Mouse (Mus musculus) adrenal gland, postnatal 10 days (tissue): Measurements from ENCODE around the gene Gm9573. TPM values are rescaled to one million over a fixed set of nuclear protein-coding genes. Genes with fewer than 3 reads are reported as not detected.
A peak's percentile ranks its signal among the peaks of the same experiment; 100 is the strongest.

Experiments
- DNase-seq: peaks from one replicate; pipeline ENCODE4 v3.0.0; 2021; ENCODE audit warnings: mixed read lengths
- total RNA-seq, 2 experiments: library from RNA; stranded (reverse); gene quantifications; 2 replicates each; pipeline ENCODE4 v1.2.3; 2021

Gene Gm9573
- total RNA-seq, 2 experiments from 2014 or later: not detected

GRCm38 (mm10) chr17:35594456-35594855 is 32.0 kb downstream of the Gm9573 start:
- DNase-seq: no peak

- no peak for DNase-seq
Observed at GRCm38 (mm10) chr17:35593786-35594185, 32.7 kb downstream of the Gm9573 start.

GRCm38 (mm10) chr17:35592131-35592530 is 34.3 kb downstream of the Gm9573 start:
- DNase-seq: no peak

GRCm38 (mm10) chr17:35591731-35592130 is 34.7 kb downstream of the Gm9573 start:
- no peak for DNase-seq

GRCm38 (mm10) chr17:35591219-35591578 is 35.2 kb downstream of the Gm9573 start:
- no peak for DNase-seq

- peak; percentile 87 for DNase-seq
Observed at GRCm38 (mm10) chr17:35590410-35591218, 35.8 kb downstream of the Gm9573 start.

- DNase-seq: no peak
Observed at GRCm38 (mm10) chr17:35588387-35588786, 38.0 kb downstream of the Gm9573 start.

- no peak for DNase-seq
Observed at GRCm38 (mm10) chr17:35587291-35587690, 39.1 kb downstream of the Gm9573 start.

GRCm38 (mm10) chr17:35584330-35584937 is 42.0 kb downstream of the Gm9573 start:
- DNase-seq: peak; percentile 86

- no peak for DNase-seq
Observed at GRCm38 (mm10) chr17:35582900-35583299, 43.5 kb downstream of the Gm9573 start.

GRCm38 (mm10) chr17:35578211-35578610 is 48.2 kb downstream of the Gm9573 start:
- DNase-seq: peak; percentile 83

GRCm38 (mm10) chr17:35571477-35571876 is 55.0 kb downstream of the Gm9573 start:
- no peak for DNase-seq

GRCm38 (mm10) chr17:35570836-35571235 is 55.6 kb downstream of the Gm9573 start:
- no peak for DNase-seq

- DNase-seq: no peak
Observed at GRCm38 (mm10) chr17:35569091-35569944, 57.1 kb downstream of the Gm9573 start.

Other genes starting within 250 kb of the Gm9573 start
- gene H2-Q4, start 247.0 kb downstream of the Gm9573 start, total RNA-seq: 10 to 100 TPM; 18.5 to 22.0 TPM
- gene H2-Q6, start 201.8 kb downstream of the Gm9573 start, total RNA-seq: 1 to 10 TPM; 3.2 to 4.6 TPM
- gene H2-Q7, start 187.5 kb downstream of the Gm9573 start, total RNA-seq: 1 to 10 TPM; 5.1 to 5.2 TPM
- 100 to 1,000 TPM in 1 of 2 experiments, 10 to 100 TPM in 1; 41.1 to 106 TPM for gene H2-Q10, start 156.5 kb downstream of the Gm9573 start, total RNA-seq
- gene Pou5f1, start 120.6 kb downstream of the Gm9573 start, total RNA-seq: under 1 TPM; 0.18 to 0.64 TPM
- 10 to 100 TPM; 20.3 to 25.1 TPM for gene Tcf19, start 109.8 kb downstream of the Gm9573 start, total RNA-seq
- 10 to 100 TPM in 1 of 2 experiments, 1 to 10 TPM in 1; 9.9 to 15.8 TPM for gene Cchcr1, start 109.5 kb downstream of the Gm9573 start, total RNA-seq
- not detected for gene Psors1c2, start 93.4 kb downstream of the Gm9573 start, total RNA-seq
- gene Cdsn, start 74.5 kb downstream of the Gm9573 start, total RNA-seq: under 1 TPM; 0.24 to 0.30 TPM
- gene 2300002M23Rik, start 59.2 kb downstream of the Gm9573 start, total RNA-seq: not detected
- gene Sfta2, start 25.1 kb downstream of the Gm9573 start, total RNA-seq: not detected
- gene Mucl3, start 17.1 kb upstream of the Gm9573 start, total RNA-seq: not detected
- gene Vars2, start 41.0 kb upstream of the Gm9573 start, total RNA-seq: 10 to 100 TPM; 49.2 to 66.4 TPM
- 10 to 100 TPM; 27.6 to 32.2 TPM for gene Gtf2h4, start 47.1 kb upstream of the Gm9573 start, total RNA-seq
- gene Ddr1, start 78.0 kb upstream of the Gm9573 start, total RNA-seq: 10 to 100 TPM; 33.7 to 39.6 TPM
- gene Ier3, start 195.0 kb upstream of the Gm9573 start, total RNA-seq: 10 to 100 TPM in 1 of 2 experiments, 1 to 10 TPM in 1; 7.6 to 19.0 TPM
- gene Flot1, start 196.6 kb upstream of the Gm9573 start, total RNA-seq: 10 to 100 TPM; 54.6 to 70.8 TPM
- gene Tubb5, start 211.7 kb upstream of the Gm9573 start, total RNA-seq: 100 to 1,000 TPM; 351 to 404 TPM
- 10 to 100 TPM; 21.9 to 27.1 TPM for gene Mdc1, start 214.9 kb upstream of the Gm9573 start, total RNA-seq
- gene Nrm, start 234.7 kb upstream of the Gm9573 start, total RNA-seq: 10 to 100 TPM; 12.7 to 18.3 TPM
- 10 to 100 TPM; 35.4 to 35.6 TPM for gene Ppp1r18, start 239.0 kb upstream of the Gm9573 start, total RNA-seq